Mouse (Mus musculus) heart, adult 2 months (tissue): ENCODE measurements at regions not wholly inside any gene's neighbourhood (a gene's known extent, or its start where the extent isn't known, plus 50 kb on each side); places are given as distances from the start of the nearest gene placed in this dataset.

Experiments
- CTCF ChIP-seq: fragments of 200-600 bp; IDR thresholded peaks from 2 replicates; pipeline ENCODE4 v1.8.1; 2022; ENCODE audit warnings: antibody characterized with exemption, mild to moderate bottlenecking, moderate library complexity
- EP300 ChIP-seq: fragments of 200-500 bp; IDR thresholded peaks from 2 replicates; pipeline ENCODE4 v1.6.1; 2011; ENCODE audit warnings: low read depth, low read length, control low read depth; ENCODE audit not compliant: insufficient read depth
- POLR2A ChIP-seq: fragments of 200-500 bp; IDR thresholded peaks from 2 replicates; pipeline ENCODE4 v1.6.1; 2011; ENCODE audit warnings: mild to moderate bottlenecking, low read depth, low read length, control low read depth; ENCODE audit not compliant: insufficient read depth

DNA sequence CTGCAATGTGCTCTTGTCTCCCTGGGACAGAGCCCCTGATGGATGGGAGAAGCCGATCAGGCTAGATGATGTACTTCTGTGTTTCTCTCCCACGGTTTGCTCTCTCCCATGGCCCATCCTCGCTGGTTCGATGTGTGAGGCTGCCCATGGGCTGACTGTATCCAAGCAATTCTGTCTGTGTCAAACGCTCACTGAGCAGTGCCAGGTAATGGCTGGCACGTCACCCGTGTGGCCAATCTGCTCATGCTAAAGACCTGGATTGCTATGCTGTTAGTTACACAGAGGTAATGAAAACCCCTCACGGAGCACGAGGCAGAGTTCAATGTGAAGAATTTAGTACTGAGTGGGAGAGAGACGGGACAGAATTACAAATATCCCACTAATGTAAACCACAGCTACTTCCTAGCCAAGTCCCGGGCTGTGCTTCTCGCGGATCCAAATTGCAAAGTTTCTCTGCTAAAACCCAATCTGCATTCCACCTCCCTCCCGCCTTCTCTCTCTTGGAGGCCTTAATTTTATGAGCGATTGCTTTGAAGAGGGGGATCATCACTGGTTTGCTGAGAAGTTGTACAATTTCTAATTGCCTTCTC is 219.3 kb downstream of the Ajap1 start:
- TF ChIP-seq POLR2A (no peak), CTCF (no peak), EP300 (no peak)
